Mouse (Mus musculus) embryonic facial prominence, embryonic 10.5 days (tissue): ENCODE measurements at regions not wholly inside any gene's neighbourhood (a gene's known extent, or its start where the extent isn't known, plus 50 kb on each side); places are given as distances from the start of the nearest gene placed in this dataset.

Experiments used
- DNase-seq: peaks from one replicate; pipeline ENCODE4 v3.0.0-alpha.2; 2017; ENCODE audit warnings: low spot score
- H3K27ac ChIP-seq: fragments of 300-500 bp; sonication (generic); replicated peaks from 2 replicates; pipeline ENCODE4 v1.5.1; 2016; ENCODE audit warnings: mild to moderate bottlenecking
- H3K27me3 ChIP-seq: fragments of 300-500 bp; sonication (generic); replicated peaks from 2 replicates; pipeline ENCODE4 v1.6.1; 2016; ENCODE audit warnings: low read depth, mild to moderate bottlenecking; ENCODE audit not compliant: poor library complexity, severe bottlenecking
- H3K36me3 ChIP-seq: fragments of 300-500 bp; sonication (generic); replicated peaks from 2 replicates; pipeline ENCODE4 v1.6.1; 2016; ENCODE audit warnings: mild to moderate bottlenecking, moderate library complexity
- H3K4me1 ChIP-seq: fragments of 300-500 bp; sonication (generic); 2 replicates; pipeline ENCODE4 v1.6.1; 2016
- H3K4me3 ChIP-seq: fragments of 300-500 bp; sonication (generic); 2 replicates; pipeline ENCODE4 v1.5.1; 2016; ENCODE audit warnings: mild to moderate bottlenecking, moderate library complexity
- H3K9me3 ChIP-seq: fragments of 300-500 bp; sonication (generic); 2 replicates; pipeline ENCODE4 v1.6.1; 2016; ENCODE audit warnings: mild to moderate bottlenecking
- WGBS: fragments of 180-500 bp; shearing (Covaris S2); methylation state at CpG from one replicate; pipeline ENCODE4 v1.1.7; 2016; 5-methylcytosine and 5-hydroxymethylcytosine counted together

- Histone ChIP-seq H3K4me3 (no peak overlapping the region), H3K27ac (no peak overlapping the region), H3K36me3 (no peaks in the 10 kb centered on the region), H3K9me3 (no peaks in the 10 kb centered on the region), H3K4me1 (no peaks in the 10 kb centered on the region), H3K27me3 (no peaks in the 10 kb centered on the region)
- WGBS: 91% methylated on average over 4 of the region's 4 CpGs
- no peak for DNase-seq
Measured at GRCm38 (mm10) chr2:72716931-72717330, 241.0 kb downstream of the Cdca7 start.

DNA sequence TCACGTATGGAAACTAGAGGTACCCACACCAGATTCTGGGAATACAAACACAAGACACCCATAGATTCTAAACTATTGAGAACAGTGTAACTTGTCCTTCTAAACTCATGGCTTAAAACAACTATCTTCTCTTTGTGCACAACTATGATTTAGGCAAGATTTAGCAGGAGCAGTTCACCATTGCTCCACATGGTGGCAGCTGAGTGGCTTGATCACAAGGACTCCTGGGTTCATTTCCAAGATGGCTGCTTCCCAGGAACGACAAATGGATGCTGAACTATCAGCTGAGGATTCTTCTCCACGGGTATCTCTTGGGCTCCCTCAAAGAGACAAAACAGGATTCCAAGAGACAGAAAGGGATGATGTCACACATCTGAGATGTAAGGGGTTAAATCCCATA is 251.5 kb downstream of the Sp3 start:
- Histone ChIP-seq H3K36me3 (no peaks in the 10 kb centered on the region), H3K9me3 (no peaks in the 10 kb centered on the region), H3K4me3 (no peak overlapping the region), H3K27ac (no peak overlapping the region), H3K4me1 (no peaks in the 10 kb centered on the region; the same call in 1 of the 2 replicates), H3K27me3 (no peaks in the 10 kb centered on the region)
- WGBS: 54% methylated on average over 3 of the region's 3 CpGs
- peak; percentile 48 for DNase-seq

DNA sequence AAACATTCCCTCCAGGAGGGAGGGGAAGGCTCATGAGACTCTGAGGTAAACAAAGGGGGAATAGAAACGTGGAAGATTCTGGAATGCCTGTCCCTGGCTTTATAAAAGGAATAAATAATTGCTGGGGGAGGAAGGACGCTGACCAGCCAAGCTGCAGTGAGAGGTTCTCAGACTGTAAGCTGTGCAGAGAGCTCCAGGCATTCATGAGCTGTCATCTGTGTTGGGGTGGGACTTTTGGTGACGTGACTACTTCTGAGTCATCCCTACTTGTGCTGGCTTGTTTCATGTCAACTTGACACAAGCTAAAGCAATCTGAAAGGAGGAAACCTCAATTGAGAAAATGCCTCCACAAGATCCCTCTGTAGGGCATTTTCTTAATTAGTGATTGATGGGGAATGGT is 246.9 kb downstream of the Sp3 start:
- peaks cover 3% of the 10 kb centered on the region; the same call in 1 of the 2 replicates for H3K4me1 ChIP-seq
- 71% methylated on average over 3 of the region's 3 CpGs for WGBS
- no peak overlapping the region for H3K27ac ChIP-seq
- no peaks in the 10 kb centered on the region for H3K36me3 ChIP-seq
- H3K27me3 ChIP-seq: no peaks in the 10 kb centered on the region
- DNase-seq: no peak
- H3K9me3 ChIP-seq: no peaks in the 10 kb centered on the region
- no peak overlapping the region for H3K4me3 ChIP-seq

- Histone ChIP-seq H3K9me3 (no peaks in the 10 kb centered on the region), H3K4me1 (peaks cover 12% of the 10 kb centered on the region), H3K36me3 (no peaks in the 10 kb centered on the region), H3K4me3 (no peak overlapping the region), H3K27ac (no peak overlapping the region), H3K27me3 (no peaks in the 10 kb centered on the region)
- WGBS: 90% methylated on average over 9 of the region's 9 CpGs
- DNase-seq: no peak
Measured at GRCm38 (mm10) chr2:72735035-72735434, 245.2 kb downstream of the Sp3 start.

- no peaks in the 10 kb centered on the region for H3K36me3 ChIP-seq
- no peaks in the 10 kb centered on the region for H3K9me3 ChIP-seq
- no peak overlapping the region for H3K4me3 ChIP-seq
- no peak for DNase-seq
- no peak overlapping the region for H3K27ac ChIP-seq
- H3K4me1 ChIP-seq: peaks cover 26% of the 10 kb centered on the region
- no peaks in the 10 kb centered on the region for H3K27me3 ChIP-seq
- WGBS: 82% methylated on average over 3 of the region's 3 CpGs
Measured at GRCm38 (mm10) chr2:72736685-72737084, 243.6 kb downstream of the Sp3 start.

DNA sequence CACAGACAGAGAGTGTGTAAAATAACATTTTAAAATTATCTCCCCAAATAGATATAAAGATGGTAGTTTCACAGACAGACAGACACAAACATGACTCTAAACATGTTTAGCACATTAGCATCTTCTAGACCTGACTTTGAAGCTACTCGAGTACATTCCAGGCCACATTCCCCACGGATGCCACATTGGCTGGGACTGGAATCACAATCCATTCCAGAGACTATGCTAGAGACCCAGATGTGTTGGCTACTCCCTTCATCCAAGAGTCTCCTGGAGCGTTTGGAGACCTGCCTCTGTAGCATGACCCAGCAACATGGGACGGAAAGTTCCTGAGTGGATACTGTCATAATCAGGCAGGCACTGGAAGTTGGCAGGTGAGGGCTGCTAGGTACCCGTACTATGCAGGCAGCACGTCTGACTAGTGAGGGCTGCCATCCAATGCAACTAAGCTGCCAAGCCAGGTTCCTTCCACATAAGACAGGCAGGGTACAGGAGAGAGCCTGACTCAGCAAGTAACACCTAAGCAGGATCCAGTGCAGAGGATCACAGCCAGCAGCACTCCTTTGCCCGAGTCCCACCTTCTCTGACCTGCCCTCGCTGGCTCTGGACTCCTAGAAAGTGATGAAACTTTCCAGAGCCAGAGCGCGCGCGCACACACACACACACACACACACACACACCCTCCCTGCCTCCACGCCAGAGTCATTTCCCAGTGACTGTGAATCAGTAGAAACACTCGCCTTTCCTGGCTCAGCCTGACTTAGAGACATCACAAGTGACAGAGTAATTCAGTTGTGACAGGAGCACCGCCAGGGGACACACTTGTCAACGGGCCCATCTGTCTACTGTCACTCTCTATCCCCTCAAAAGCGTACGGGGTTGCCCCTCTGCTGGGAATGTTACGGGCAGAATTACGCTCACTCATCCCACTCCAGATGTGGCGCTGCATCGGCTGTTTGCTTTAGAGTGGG is 239.6 kb downstream of the Sp3 start:
- no peaks in the 10 kb centered on the region for H3K27me3 ChIP-seq
- H3K27ac ChIP-seq: no peak overlapping the region
- peak overlapping the region; percentile 25; the same call in 1 of the 2 replicates for H3K4me3 ChIP-seq
- peaks cover 27% of the 10 kb centered on the region for H3K4me1 ChIP-seq
- H3K36me3 ChIP-seq: no peaks in the 10 kb centered on the region
- peak; percentile 66 for DNase-seq
- 59% methylated on average over 22 of the region's 22 CpGs for WGBS
- no peaks in the 10 kb centered on the region for H3K9me3 ChIP-seq

DNA sequence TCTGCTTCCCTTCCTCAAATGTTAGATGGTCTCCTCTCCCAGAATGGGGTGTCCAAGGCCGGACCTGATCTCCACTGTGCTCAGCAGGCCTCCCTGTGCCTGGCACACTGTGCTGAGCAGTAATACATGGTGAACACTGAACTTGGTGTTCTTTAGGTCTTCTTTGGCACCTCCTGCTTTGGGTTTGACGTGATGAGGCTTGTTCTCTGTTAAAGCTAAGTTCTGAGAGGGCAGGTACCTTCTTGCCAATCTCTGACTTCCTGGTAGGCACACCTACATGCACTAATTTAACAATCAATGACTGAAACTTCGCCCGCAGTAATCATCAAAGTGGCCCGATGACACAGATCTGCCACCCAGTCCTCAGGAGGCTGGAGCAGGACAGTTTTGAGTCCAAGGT is 238.5 kb downstream of the Sp3 start:
- WGBS: 90% methylated on average over 5 of the region's 5 CpGs
- H3K9me3 ChIP-seq: no peaks in the 10 kb centered on the region
- no peak overlapping the region for H3K4me3 ChIP-seq
- no peaks in the 10 kb centered on the region for H3K27me3 ChIP-seq
- no peaks in the 10 kb centered on the region for H3K36me3 ChIP-seq
- no peak overlapping the region; the same call in 1 of the 2 replicates for H3K27ac ChIP-seq
- H3K4me1 ChIP-seq: peaks cover 32% of the 10 kb centered on the region
- no peak for DNase-seq

DNA sequence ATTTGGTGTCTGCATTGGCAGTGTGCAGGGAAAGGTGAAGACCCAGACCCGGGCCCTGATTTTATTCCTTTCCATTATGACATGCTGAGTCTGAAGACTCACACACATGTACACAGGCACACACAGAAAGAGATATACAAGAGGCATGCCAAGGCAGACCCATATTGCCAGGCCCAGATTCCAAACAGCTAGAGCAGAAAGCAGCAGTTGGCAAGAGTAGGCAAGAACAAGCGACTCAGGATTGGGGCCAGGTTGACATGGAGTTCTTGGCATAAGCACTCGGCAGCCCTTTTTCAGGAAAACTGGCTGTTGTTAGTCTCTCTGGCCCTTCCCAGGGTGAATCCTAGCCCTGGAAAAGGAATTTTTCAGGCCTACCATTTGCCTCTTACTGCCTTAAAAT is 236.6 kb downstream of the Sp3 start:
- Histone ChIP-seq H3K4me3 (no peak overlapping the region), H3K27ac (no peak overlapping the region), H3K36me3 (no peaks in the 10 kb centered on the region), H3K4me1 (peaks cover 33% of the 10 kb centered on the region), H3K9me3 (no peaks in the 10 kb centered on the region), H3K27me3 (no peaks in the 10 kb centered on the region)
- WGBS: 89% methylated on average over 3 of the region's 3 CpGs
- no peak for DNase-seq

DNA sequence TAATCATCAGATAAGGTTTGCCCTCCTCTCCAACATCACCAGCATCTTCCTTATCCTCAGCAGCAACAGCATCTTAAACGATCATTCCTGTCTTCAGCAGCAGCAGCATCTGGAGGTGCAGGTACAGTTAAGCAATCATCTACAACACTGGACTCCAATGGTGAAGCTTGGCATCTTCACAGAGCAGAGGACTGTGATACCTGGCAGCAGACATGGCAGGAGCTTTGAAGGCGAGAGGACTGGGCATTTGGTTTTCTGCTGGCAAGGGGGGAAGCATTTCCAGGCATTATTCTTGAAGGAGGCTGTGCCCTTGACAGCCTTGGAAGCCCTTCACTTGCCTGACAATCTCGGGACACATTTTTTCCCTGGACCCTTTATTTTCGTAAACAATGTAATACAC is 235.3 kb downstream of the Sp3 start:
- H3K36me3 ChIP-seq: no peaks in the 10 kb centered on the region
- 81% methylated on average over 4 of the region's 4 CpGs for WGBS
- H3K27ac ChIP-seq: no peak overlapping the region
- no peak for DNase-seq
- H3K4me3 ChIP-seq: no peak overlapping the region
- no peaks in the 10 kb centered on the region for H3K27me3 ChIP-seq
- peaks cover 26% of the 10 kb centered on the region for H3K4me1 ChIP-seq
- no peaks in the 10 kb centered on the region for H3K9me3 ChIP-seq

- Histone ChIP-seq H3K36me3 (no peaks in the 10 kb centered on the region), H3K27ac (no peak overlapping the region), H3K4me1 (peaks cover 12% of the 10 kb centered on the region), H3K9me3 (no peaks in the 10 kb centered on the region), H3K4me3 (no peak overlapping the region), H3K27me3 (no peaks in the 10 kb centered on the region)
- DNase-seq: no peak
- 78% methylated on average over 16 of the region's 16 CpGs for WGBS
Measured at GRCm38 (mm10) chr2:72746476-72747215, 233.6 kb downstream of the Sp3 start.

- Histone ChIP-seq H3K4me3 (no peak overlapping the region), H3K9me3 (no peaks in the 10 kb centered on the region), H3K27me3 (no peaks in the 10 kb centered on the region), H3K36me3 (no peaks in the 10 kb centered on the region), H3K4me1 (peaks cover 11% of the 10 kb centered on the region), H3K27ac (no peak overlapping the region)
- no peak for DNase-seq
- WGBS: 87% methylated on average over 5 of the region's 5 CpGs
Measured at GRCm38 (mm10) chr2:72747299-72747698, 232.9 kb downstream of the Sp3 start.

- Histone ChIP-seq H3K4me1 (peaks cover 11% of the 10 kb centered on the region), H3K27ac (no peak overlapping the region), H3K27me3 (no peaks in the 10 kb centered on the region), H3K4me3 (no peak overlapping the region), H3K36me3 (no peaks in the 10 kb centered on the region), H3K9me3 (no peaks in the 10 kb centered on the region)
- no peak for DNase-seq
- WGBS: 91% methylated on average over 1 of the region's 1 CpGs
Measured at GRCm38 (mm10) chr2:72749495-72749894, 230.8 kb downstream of the Sp3 start.

GRCm38 (mm10) chr2:72751441-72751840 is 228.8 kb downstream of the Sp3 start:
- no peaks in the 10 kb centered on the region for H3K36me3 ChIP-seq
- peaks cover 5% of the 10 kb centered on the region for H3K4me1 ChIP-seq
- no peaks in the 10 kb centered on the region for H3K9me3 ChIP-seq
- H3K27me3 ChIP-seq: no peaks in the 10 kb centered on the region
- H3K4me3 ChIP-seq: no peak overlapping the region
- WGBS: 48% methylated on average over 1 of the region's 1 CpGs
- DNase-seq: no peak
- H3K27ac ChIP-seq: no peak overlapping the region
